Mouse (Mus musculus) v-Abl transformed pro-B cells (cell line): ENCODE measurements at regions not wholly inside any gene's neighbourhood (a gene's known extent, or its start where the extent isn't known, plus 50 kb on each side); places are given as distances from the start of the nearest gene placed in this dataset.

Experiments used
- in situ Hi-C, 2 experiments: fragments of 400-800 bp; cut with MboI; formaldehyde crosslinking; loops; one replicate each; pipeline ENCODE4 v1.15.1; 2025; ENCODE audit not compliant: unreplicated experiment in 2 of 2

DNA sequence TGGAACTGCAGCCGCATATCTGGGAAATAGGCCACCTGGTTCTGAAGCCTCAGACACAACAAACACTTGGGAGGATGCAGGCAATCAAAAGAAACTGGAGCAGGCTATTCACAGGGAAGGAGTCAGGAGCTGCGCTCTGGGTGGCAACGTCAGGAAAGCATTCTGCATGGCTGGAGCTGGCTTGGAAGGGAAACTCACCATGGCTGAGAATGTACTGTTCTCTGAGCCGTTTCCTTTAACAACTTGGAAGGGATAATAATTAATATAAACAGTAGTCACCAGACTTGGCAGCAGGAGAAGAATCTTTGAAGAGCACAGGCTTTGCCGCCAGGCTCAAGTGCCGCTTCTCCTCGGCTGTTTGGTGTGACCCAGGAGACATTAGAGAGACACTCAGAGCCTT, 434.5 kb downstream of the Tns3 start:
- in situ Hi-C loops, result loop anchor here (25.0 kb wide), 1 partner anchor 1567 kb away; the partner anchor contains the start of gene Ramp3 (in 2 of the 2)

DNA sequence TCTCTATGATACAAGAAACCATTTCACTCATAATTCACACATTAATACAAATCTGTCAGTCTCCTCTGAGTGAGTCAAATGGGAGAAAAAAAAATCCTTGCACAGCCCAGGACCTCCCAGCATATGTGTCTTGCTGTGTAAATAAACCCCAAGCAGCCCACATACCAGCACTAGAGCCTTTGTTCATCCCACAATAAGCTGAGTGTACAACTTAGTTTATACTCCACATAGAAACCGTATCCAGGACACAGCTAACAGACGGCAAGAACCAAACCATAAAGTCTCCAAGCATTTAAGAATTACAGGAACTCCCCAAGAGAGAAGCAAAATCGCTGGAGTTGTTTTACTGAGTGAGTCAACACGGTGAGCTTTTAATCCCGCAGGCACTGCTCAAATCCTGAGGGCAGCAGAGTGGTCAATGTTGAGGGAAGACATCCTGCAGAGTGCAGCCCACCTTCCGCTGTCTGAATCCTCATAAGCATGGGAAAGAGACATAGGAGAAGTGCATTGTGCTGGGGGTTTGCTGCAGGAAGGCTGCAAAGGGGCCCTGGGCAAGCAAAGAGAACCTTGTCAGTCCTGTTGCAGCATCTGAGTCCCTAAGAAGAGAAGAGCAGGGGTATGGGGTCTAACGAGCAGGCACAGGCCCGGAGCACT, 436.4 kb downstream of the Tns3 start:
- in situ Hi-C loops, result loop anchor here (25.0 kb wide), 1 partner anchor 1566 kb away; the partner anchor contains the start of gene Ramp3 (in 2 of the 2)

GRCm38 (mm10) chr11:8224366-8224765, 440.0 kb downstream of the Tns3 start:
- in situ Hi-C loops, result no loop called here

- in situ Hi-C loops, result no loop called here
These were observed 443.7 kb downstream of the Tns3 start for GRCm38 (mm10) chr11:8220618-8221017.

GRCm38 (mm10) chr11:8219911-8220310, 444.4 kb downstream of the Tns3 start:
- in situ Hi-C loops, result no loop called here

GRCm38 (mm10) chr11:8215634-8216033, 448.7 kb downstream of the Tns3 start:
- in situ Hi-C loops, result no loop called here

DNA sequence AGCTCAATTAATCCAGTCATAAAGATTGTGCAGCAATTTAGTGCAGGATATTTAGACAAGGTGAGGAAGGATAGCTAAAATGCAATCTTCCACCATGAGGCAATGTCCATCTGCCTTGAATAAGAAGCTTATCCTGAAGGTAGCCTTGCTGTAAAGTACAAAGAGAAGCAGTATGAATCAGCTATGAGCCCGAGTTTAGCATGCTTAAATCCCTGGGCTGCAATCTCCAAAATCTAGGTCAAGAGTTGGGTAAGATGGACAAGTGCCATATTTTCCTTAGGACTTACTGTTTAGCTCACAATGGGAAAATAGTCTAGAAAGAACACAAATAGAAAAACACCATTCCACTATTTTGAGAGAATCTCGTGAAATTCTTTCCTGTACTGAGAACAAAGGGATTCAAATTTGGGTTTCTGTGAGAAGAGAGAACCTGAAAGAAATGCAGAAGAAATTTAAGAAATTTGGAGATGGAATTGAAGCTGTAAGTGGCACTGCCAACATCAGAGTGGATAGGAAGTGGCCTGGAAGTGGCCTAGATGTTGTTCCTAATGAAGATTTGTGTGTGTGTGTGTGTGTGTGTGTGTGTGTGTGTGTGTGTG, 449.9 kb downstream of the Tns3 start:
- in situ Hi-C loops, result no loop called here

GRCm38 (mm10) chr11:8213130-8213529, 451.2 kb downstream of the Tns3 start:
- in situ Hi-C loops, result no loop called here

GRCm38 (mm10) chr11:8212714-8213113, 451.6 kb downstream of the Tns3 start:
- in situ Hi-C loops, result no loop called here

DNA sequence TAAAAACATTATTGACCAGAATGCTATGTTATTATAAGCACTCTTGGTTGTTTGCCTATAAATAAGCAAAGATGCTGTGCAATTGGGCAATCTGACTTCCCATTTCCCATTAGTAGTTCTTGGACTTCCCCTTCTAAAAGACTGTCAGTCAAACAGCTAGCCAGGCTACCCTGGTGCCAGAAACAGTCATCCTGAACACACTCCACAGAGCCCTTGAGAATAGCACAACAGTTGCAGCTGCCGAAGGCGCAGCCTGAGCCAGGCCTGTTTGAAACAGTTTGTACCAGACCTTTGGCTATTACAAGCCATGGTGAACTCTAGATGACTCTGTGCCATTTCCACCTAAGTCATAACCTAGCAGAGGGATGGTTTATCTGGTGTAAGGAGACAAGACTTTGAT, 455.3 kb downstream of the Tns3 start:
- in situ Hi-C loops, result no loop called here

- in situ Hi-C loops, result no loop called here
These were observed 465.0 kb downstream of the Tns3 start for GRCm38 (mm10) chr11:8199293-8199692.
